Mouse (Mus musculus): ENCODE results near the gene Pygo1. TPM values are rescaled to one million over a fixed set of nuclear protein-coding genes. Genes with fewer than 3 reads are reported as not detected.
A peak's percentile ranks its signal among the peaks of the same experiment; 100 is the strongest.

The Pygo1 gene
- polyA plus RNA-seq, 1 experiment from 2014 or later: 10.8 TPM

DNA sequence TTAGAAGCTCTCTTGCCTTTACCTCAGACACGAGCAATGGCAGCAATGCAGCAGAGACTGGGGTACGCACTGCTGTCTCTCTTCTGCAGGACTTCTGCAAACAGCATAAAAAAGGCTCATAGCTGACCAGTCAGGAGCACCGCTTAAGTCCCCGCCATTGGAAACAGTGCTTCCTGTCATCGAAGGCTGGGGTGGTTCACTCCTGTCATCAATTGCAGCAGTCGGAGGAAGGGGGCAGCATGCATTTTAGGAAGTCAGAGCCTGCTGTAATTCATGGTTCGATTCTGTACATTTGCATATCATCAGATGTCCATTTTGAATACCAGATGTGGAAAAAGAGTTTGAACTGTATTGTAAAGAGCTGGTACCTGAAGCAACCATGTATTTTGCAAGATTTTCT is 9.7 kb upstream of the Pygo1 start:
- WGBS: 81% methylated on average over 7 of the region's 7 CpGs
- H3K4me2 ChIP-seq: no peak overlapping the region
- H3K36me3 ChIP-seq (ENCODE audit: control insufficient read depth, insufficient read depth, low read length): peaks cover 5% of the 10 kb centered on the region
- H3K4me3 ChIP-seq (ENCODE audit: low read depth, low read length): no peak overlapping the region
- DNase-seq (ENCODE audit: low spot score, missing footprints) (no peak), ATAC-seq (ENCODE audit: low FRiP score) (no peak)
- H3K27me3 ChIP-seq (ENCODE audit: control insufficient read depth, insufficient read depth, low read length): no peaks in the 10 kb centered on the region
- H3K4me1 ChIP-seq (ENCODE audit: control insufficient read depth, insufficient read depth, low read length): no peaks in the 10 kb centered on the region
- H3K9me3 ChIP-seq (ENCODE audit: control insufficient read depth, low read length): no peaks in the 10 kb centered on the region
- H3K9ac ChIP-seq (ENCODE audit: low read length): no peak overlapping the region
- no peak overlapping the region for H3K27ac ChIP-seq (ENCODE audit: low read depth, low read length)

- Histone ChIP-seq H3K9ac (ENCODE audit: low read length) (no peak overlapping the region), H3K4me1 (ENCODE audit: control insufficient read depth, insufficient read depth, low read length) (peaks cover 9% of the 10 kb centered on the region; the same call in 1 of the 2 replicates), H3K4me3 (ENCODE audit: low read depth, low read length) (no peak overlapping the region), H3K27ac (ENCODE audit: low read depth, low read length) (no peak overlapping the region), H3K4me2 (no peak overlapping the region), H3K27me3 (ENCODE audit: control insufficient read depth, insufficient read depth, low read length) (no peaks in the 10 kb centered on the region), H3K9me3 (ENCODE audit: control insufficient read depth, low read length) (no peaks in the 10 kb centered on the region), H3K36me3 (ENCODE audit: control insufficient read depth, insufficient read depth, low read length) (no peaks in the 10 kb centered on the region)
- WGBS: 74% methylated on average over 3 of the region's 3 CpGs
- ATAC-seq (ENCODE audit: low FRiP score) (no peak), DNase-seq (ENCODE audit: low spot score, missing footprints) (no peak)
Measured at GRCm38 (mm10) chr9:72923068-72923467, 2.4 kb upstream of the Pygo1 start.

DNA sequence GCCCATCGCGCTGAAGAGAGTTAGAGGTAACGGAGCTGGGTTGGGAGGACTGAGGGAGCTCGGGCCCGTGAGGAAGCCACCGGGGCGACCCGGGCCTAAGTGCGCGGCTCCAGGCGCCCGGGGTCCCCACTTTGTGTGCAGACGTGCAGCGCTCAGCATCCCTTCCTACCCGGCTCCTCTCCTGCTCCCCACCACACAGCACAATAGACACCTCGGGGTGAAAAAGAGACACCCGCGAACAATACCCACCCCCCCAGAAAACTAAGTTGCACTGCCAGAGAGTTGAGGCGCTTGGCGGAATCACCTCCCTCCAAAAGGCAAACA is 452 bp downstream of the Pygo1 start:
- Histone ChIP-seq H3K4me2 (peak overlapping the region; percentile 94), H3K9ac (ENCODE audit: low read length) (peak overlapping the region; percentile 95), H3K4me1 (ENCODE audit: control insufficient read depth, insufficient read depth, low read length) (peaks cover 9% of the 10 kb centered on the region; the same call in 1 of the 2 replicates), H3K4me3 (ENCODE audit: low read depth, low read length) (peak overlapping the region; percentile 73), H3K36me3 (ENCODE audit: control insufficient read depth, insufficient read depth, low read length) (no peaks in the 10 kb centered on the region), H3K27me3 (ENCODE audit: control insufficient read depth, insufficient read depth, low read length) (no peaks in the 10 kb centered on the region), H3K9me3 (ENCODE audit: control insufficient read depth, low read length) (no peaks in the 10 kb centered on the region), H3K27ac (ENCODE audit: low read depth, low read length) (peak overlapping the region; percentile 69)
- ATAC-seq (ENCODE audit: low FRiP score) (peak; percentile 75; the same call in 1 of the 2 replicates), DNase-seq (ENCODE audit: low spot score, missing footprints) (no peak)
- WGBS: 1% methylated on average over 20 of the region's 20 CpGs

GRCm38 (mm10) chr9:72931166-72931790 is 5.8 kb downstream of the Pygo1 start:
- Histone ChIP-seq H3K9ac (ENCODE audit: low read length) (no peak overlapping the region), H3K4me3 (ENCODE audit: low read depth, low read length) (no peak overlapping the region), H3K4me1 (ENCODE audit: control insufficient read depth, insufficient read depth, low read length) (peaks cover 6% of the 10 kb centered on the region; the same call in 1 of the 2 replicates), H3K27ac (ENCODE audit: low read depth, low read length) (no peak overlapping the region), H3K36me3 (ENCODE audit: control insufficient read depth, insufficient read depth, low read length) (no peaks in the 10 kb centered on the region), H3K27me3 (ENCODE audit: control insufficient read depth, insufficient read depth, low read length) (no peaks in the 10 kb centered on the region), H3K4me2 (no peak overlapping the region), H3K9me3 (ENCODE audit: control insufficient read depth, low read length) (no peaks in the 10 kb centered on the region)
- DNase-seq (ENCODE audit: low spot score, missing footprints): no peak
- ATAC-seq (ENCODE audit: low FRiP score): no peak
- WGBS: 83% methylated on average over 13 of the region's 13 CpGs

DNA sequence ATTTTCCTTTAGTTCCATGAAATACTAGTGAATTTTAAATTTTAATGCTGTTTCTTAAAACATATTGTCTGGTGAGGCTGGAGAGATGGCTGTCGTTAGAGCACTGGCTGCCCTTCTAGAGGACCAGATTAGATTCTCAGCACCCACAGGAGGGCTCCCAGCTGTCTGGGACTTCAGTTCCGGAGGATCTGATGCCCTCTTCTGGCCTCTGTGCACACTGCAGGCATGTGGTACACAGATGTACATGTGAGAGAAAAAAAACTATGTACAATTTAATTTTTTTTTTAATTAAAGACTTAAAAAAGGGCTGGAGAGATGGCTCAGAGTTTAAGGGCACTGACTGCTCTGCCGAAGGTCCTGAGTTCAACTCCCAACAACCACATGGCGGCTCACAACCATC is 9.9 kb downstream of the Pygo1 start:
- H3K4me2 ChIP-seq: no peak overlapping the region
- H3K9ac ChIP-seq (ENCODE audit: low read length): no peak overlapping the region
- no peaks in the 10 kb centered on the region for H3K4me1 ChIP-seq (ENCODE audit: control insufficient read depth, insufficient read depth, low read length)
- 87% methylated on average over 4 of the region's 4 CpGs for WGBS
- H3K9me3 ChIP-seq (ENCODE audit: control insufficient read depth, low read length): no peaks in the 10 kb centered on the region
- no peak overlapping the region for H3K4me3 ChIP-seq (ENCODE audit: low read depth, low read length)
- H3K36me3 ChIP-seq (ENCODE audit: control insufficient read depth, insufficient read depth, low read length): no peaks in the 10 kb centered on the region
- DNase-seq (ENCODE audit: low spot score, missing footprints) (no peak), ATAC-seq (ENCODE audit: low FRiP score) (no peak)
- no peaks in the 10 kb centered on the region for H3K27me3 ChIP-seq (ENCODE audit: control insufficient read depth, insufficient read depth, low read length)
- H3K27ac ChIP-seq (ENCODE audit: low read depth, low read length): no peak overlapping the region

- no peaks in the 10 kb centered on the region for H3K9me3 ChIP-seq (ENCODE audit: control insufficient read depth, low read length)
- no peak overlapping the region for H3K9ac ChIP-seq (ENCODE audit: low read length)
- no peak overlapping the region for H3K4me2 ChIP-seq
- WGBS: 75% methylated on average over 2 of the region's 2 CpGs
- H3K27me3 ChIP-seq (ENCODE audit: control insufficient read depth, insufficient read depth, low read length): no peaks in the 10 kb centered on the region
- no peak overlapping the region for H3K27ac ChIP-seq (ENCODE audit: low read depth, low read length)
- no peaks in the 10 kb centered on the region for H3K4me1 ChIP-seq (ENCODE audit: control insufficient read depth, insufficient read depth, low read length)
- ATAC-seq (ENCODE audit: low FRiP score): no peak
- H3K4me3 ChIP-seq (ENCODE audit: low read depth, low read length): no peak overlapping the region
- H3K36me3 ChIP-seq (ENCODE audit: control insufficient read depth, insufficient read depth, low read length): no peaks in the 10 kb centered on the region
- DNase-seq (ENCODE audit: low spot score, missing footprints): no peak
Measured at GRCm38 (mm10) chr9:72936301-72936700, 10.9 kb downstream of the Pygo1 start.

- peaks cover 14% of the 10 kb centered on the region; the same call in 1 of the 2 replicates for H3K36me3 ChIP-seq (ENCODE audit: control insufficient read depth, insufficient read depth, low read length)
Measured at GRCm38 (mm10) chr9:72943424-72943823, 18.0 kb downstream of the Pygo1 start.

GRCm38 (mm10) chr9:72944286-72944685 is 18.8 kb downstream of the Pygo1 start:
- Histone ChIP-seq H3K4me2 (no peak overlapping the region), H3K36me3 (ENCODE audit: control insufficient read depth, insufficient read depth, low read length) (peaks cover 14% of the 10 kb centered on the region; the same call in 1 of the 2 replicates), H3K4me1 (ENCODE audit: control insufficient read depth, insufficient read depth, low read length) (no peaks in the 10 kb centered on the region), H3K27ac (ENCODE audit: low read depth, low read length) (no peak overlapping the region), H3K9ac (ENCODE audit: low read length) (no peak overlapping the region), H3K4me3 (ENCODE audit: low read depth, low read length) (no peak overlapping the region), H3K9me3 (ENCODE audit: control insufficient read depth, low read length) (peaks cover 6% of the 10 kb centered on the region; the same call in 1 of the 2 replicates), H3K27me3 (ENCODE audit: control insufficient read depth, insufficient read depth, low read length) (no peaks in the 10 kb centered on the region)
- WGBS: 87% methylated on average over 13 of the region's 13 CpGs
- ATAC-seq (ENCODE audit: low FRiP score) (no peak), DNase-seq (ENCODE audit: low spot score, missing footprints) (peak; percentile 60)

More at GRCm38 (mm10) chr9:72943424-72943823, 18.0 kb downstream of the Pygo1 start:
- H3K27ac ChIP-seq (ENCODE audit: low read depth, low read length): no peak overlapping the region
- no peaks in the 10 kb centered on the region for H3K27me3 ChIP-seq (ENCODE audit: control insufficient read depth, insufficient read depth, low read length)
- no peak for ATAC-seq (ENCODE audit: low FRiP score)
- WGBS: 64% methylated on average over 3 of the region's 3 CpGs
- DNase-seq (ENCODE audit: low spot score, missing footprints): peak; percentile 21
- H3K9me3 ChIP-seq (ENCODE audit: control insufficient read depth, low read length): peaks cover 6% of the 10 kb centered on the region; the same call in 1 of the 2 replicates
- H3K9ac ChIP-seq (ENCODE audit: low read length): no peak overlapping the region
- H3K4me3 ChIP-seq (ENCODE audit: low read depth, low read length): no peak overlapping the region
- no peak overlapping the region for H3K4me2 ChIP-seq
- no peaks in the 10 kb centered on the region for H3K4me1 ChIP-seq (ENCODE audit: control insufficient read depth, insufficient read depth, low read length)

DNA sequence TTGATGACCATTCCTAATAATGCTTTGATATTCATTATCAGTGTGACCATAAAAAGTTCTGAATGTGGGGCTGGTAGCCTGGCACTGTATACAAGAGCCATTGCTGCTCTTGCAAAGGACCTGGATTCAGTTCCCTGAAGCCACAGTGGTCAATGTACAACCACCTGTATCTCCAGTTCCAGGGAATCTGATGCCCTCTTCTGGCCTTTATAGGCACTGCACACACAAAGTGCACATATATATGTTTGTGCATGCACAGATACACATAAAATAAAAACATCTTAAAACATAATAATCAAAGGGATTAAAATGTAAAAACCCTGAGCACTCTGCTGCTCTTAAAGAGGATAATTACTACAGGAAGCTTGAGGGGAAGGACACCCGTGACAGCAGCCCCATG is 21.6 kb downstream of the Pygo1 start:
- H3K27me3 ChIP-seq (ENCODE audit: control insufficient read depth, insufficient read depth, low read length): no peaks in the 10 kb centered on the region
- no peak overlapping the region for H3K4me3 ChIP-seq (ENCODE audit: low read depth, low read length)
- DNase-seq (ENCODE audit: low spot score, missing footprints) (peak; percentile 4), ATAC-seq (ENCODE audit: low FRiP score) (no peak)
- WGBS: 97% methylated on average over 1 of the region's 1 CpGs
- H3K9me3 ChIP-seq (ENCODE audit: control insufficient read depth, low read length): peaks cover 6% of the 10 kb centered on the region; the same call in 1 of the 2 replicates
- H3K4me2 ChIP-seq: no peak overlapping the region
- H3K36me3 ChIP-seq (ENCODE audit: control insufficient read depth, insufficient read depth, low read length): peaks cover 14% of the 10 kb centered on the region; the same call in 1 of the 2 replicates
- no peak overlapping the region for H3K9ac ChIP-seq (ENCODE audit: low read length)
- no peak overlapping the region for H3K27ac ChIP-seq (ENCODE audit: low read depth, low read length)
- H3K4me1 ChIP-seq (ENCODE audit: control insufficient read depth, insufficient read depth, low read length): no peaks in the 10 kb centered on the region
